Mouse (Mus musculus): ENCODE data around the gene Rab5c.

GRCm38 (mm10) chr11:100746546-100746945 is 8.5 kb upstream of the Rab5c start:
- TF ChIP-seq CTCF (IDR thresholded peaks at IDR 0.05; ENCODE audit: low read depth), result no peak
- no peak for TF ChIP-seq EP300 (IDR thresholded peaks at IDR 0.05; ENCODE audit: low read depth)

Data from liver, embryonic 14.5 days (tissue).